Mouse (Mus musculus): ENCODE measurements at regions not wholly inside any gene's neighbourhood (a gene's known extent, or its start where the extent isn't known, plus 50 kb on each side); places are given as distances from the start of the nearest gene placed in this dataset.

- H3K9ac ChIP-seq (ENCODE audit: low read depth, low read length), result no peak overlapping the region
- no peak for TF ChIP-seq CTCF (IDR thresholded peaks at IDR 0.05; ENCODE audit: low read depth)
These were observed 137.6 kb upstream of the Dnajc24 start for GRCm38 (mm10) chr2:106140931-106141330.

GRCm38 (mm10) chr2:106101002-106101401 is 97.7 kb upstream of the Dnajc24 start:
- Histone ChIP-seq H3K4me3 (ENCODE audit: low read depth, low read length) (no peak overlapping the region), H3K4me1 (replicated peaks; ENCODE audit: control insufficient read depth, insufficient read depth, low read length) (no peaks in the 10 kb centered on the region), H3K9ac (ENCODE audit: low read depth, low read length) (no peak overlapping the region), H3K4me2 (replicated peaks; ENCODE audit: low read depth) (no peak overlapping the region), H3K27ac (ENCODE audit: low read depth, low read length) (no peak overlapping the region), H3K9me3 (ENCODE audit: control insufficient read depth) (no peaks in the 10 kb centered on the region), H3K27me3 (replicated peaks; ENCODE audit: control insufficient read depth, insufficient read depth, low read length) (no peaks in the 10 kb centered on the region), H3K36me3 (ENCODE audit: control insufficient read depth, insufficient read depth) (no peaks in the 10 kb centered on the region)
- no peak for ATAC-seq
- TF ChIP-seq CTCF (IDR thresholded peaks at IDR 0.05; ENCODE audit: low read depth), result no peak
- 85% methylated on average over 2 of the region's 2 CpGs for WGBS

More at GRCm38 (mm10) chr2:106140931-106141330, 137.6 kb upstream of the Dnajc24 start:
- Histone ChIP-seq H3K4me2 (replicated peaks; ENCODE audit: low read depth) (no peak overlapping the region), H3K27ac (ENCODE audit: low read depth, low read length) (no peak overlapping the region), H3K4me1 (replicated peaks; ENCODE audit: control insufficient read depth, insufficient read depth, low read length) (no peaks in the 10 kb centered on the region), H3K36me3 (ENCODE audit: control insufficient read depth, insufficient read depth) (no peaks in the 10 kb centered on the region), H3K27me3 (replicated peaks; ENCODE audit: control insufficient read depth, insufficient read depth, low read length) (no peaks in the 10 kb centered on the region), H3K9me3 (ENCODE audit: control insufficient read depth) (no peaks in the 10 kb centered on the region), H3K4me3 (ENCODE audit: low read depth, low read length) (no peak overlapping the region)
- 91% methylated on average over 5 of the region's 5 CpGs for WGBS
- ATAC-seq, result no peak

GRCm38 (mm10) chr2:106086121-106086520 is 82.8 kb upstream of the Dnajc24 start:
- no peaks in the 10 kb centered on the region for H3K27me3 ChIP-seq (replicated peaks; ENCODE audit: control insufficient read depth, insufficient read depth, low read length)

GRCm38 (mm10) chr2:106083801-106084800 is 80.8 kb upstream of the Dnajc24 start:
- Histone ChIP-seq H3K27me3 (replicated peaks; ENCODE audit: control insufficient read depth, insufficient read depth, low read length) (no peaks in the 10 kb centered on the region), H3K9ac (ENCODE audit: low read depth, low read length) (no peak overlapping the region), H3K4me1 (replicated peaks; ENCODE audit: control insufficient read depth, insufficient read depth, low read length) (no peaks in the 10 kb centered on the region), H3K27ac (ENCODE audit: low read depth, low read length) (no peak overlapping the region), H3K9me3 (ENCODE audit: control insufficient read depth) (no peaks in the 10 kb centered on the region), H3K4me2 (replicated peaks; ENCODE audit: low read depth) (no peak overlapping the region), H3K4me3 (ENCODE audit: low read depth, low read length) (no peak overlapping the region), H3K36me3 (ENCODE audit: control insufficient read depth, insufficient read depth) (no peaks in the 10 kb centered on the region)
- no peak for TF ChIP-seq CTCF (IDR thresholded peaks at IDR 0.05; ENCODE audit: low read depth)
- WGBS, result 45% methylated on average over 11 of the region's 11 CpGs
- ATAC-seq, result no peak

More at GRCm38 (mm10) chr2:106086121-106086520, 82.8 kb upstream of the Dnajc24 start:
- no peak overlapping the region for H3K4me3 ChIP-seq (ENCODE audit: low read depth, low read length)
- H3K4me1 ChIP-seq (replicated peaks; ENCODE audit: control insufficient read depth, insufficient read depth, low read length), result no peaks in the 10 kb centered on the region
- no peak overlapping the region for H3K4me2 ChIP-seq (replicated peaks; ENCODE audit: low read depth)
- no peaks in the 10 kb centered on the region for H3K9me3 ChIP-seq (ENCODE audit: control insufficient read depth)
- ATAC-seq, result no peak
- WGBS, result 56% methylated on average over 8 of the region's 8 CpGs
- no peak overlapping the region for H3K9ac ChIP-seq (ENCODE audit: low read depth, low read length)
- no peak for TF ChIP-seq CTCF (IDR thresholded peaks at IDR 0.05; ENCODE audit: low read depth)
- H3K27ac ChIP-seq (ENCODE audit: low read depth, low read length), result no peak overlapping the region
- H3K36me3 ChIP-seq (ENCODE audit: control insufficient read depth, insufficient read depth), result no peaks in the 10 kb centered on the region

- ATAC-seq, result no peak
- 63% methylated on average over 8 of the region's 8 CpGs for WGBS
- no peak for TF ChIP-seq CTCF (IDR thresholded peaks at IDR 0.05; ENCODE audit: low read depth)
These were observed 79.7 kb upstream of the Dnajc24 start for GRCm38 (mm10) chr2:106083001-106083400.

GRCm38 (mm10) chr2:106081951-106082350 is 78.6 kb upstream of the Dnajc24 start:
- Histone ChIP-seq H3K4me2 (replicated peaks; ENCODE audit: low read depth) (no peak overlapping the region), H3K27me3 (replicated peaks; ENCODE audit: control insufficient read depth, insufficient read depth, low read length) (no peaks in the 10 kb centered on the region), H3K9ac (ENCODE audit: low read depth, low read length) (no peak overlapping the region), H3K4me3 (ENCODE audit: low read depth, low read length) (no peak overlapping the region), H3K4me1 (replicated peaks; ENCODE audit: control insufficient read depth, insufficient read depth, low read length) (no peaks in the 10 kb centered on the region), H3K36me3 (ENCODE audit: control insufficient read depth, insufficient read depth) (no peaks in the 10 kb centered on the region), H3K27ac (ENCODE audit: low read depth, low read length) (no peak overlapping the region), H3K9me3 (ENCODE audit: control insufficient read depth) (no peaks in the 10 kb centered on the region)
- peak; percentile 86 for TF ChIP-seq CTCF (IDR thresholded peaks at IDR 0.05; ENCODE audit: low read depth)
- WGBS, result 4% methylated on average over 7 of the region's 7 CpGs
- ATAC-seq, result no peak

More at GRCm38 (mm10) chr2:106083001-106083400, 79.7 kb upstream of the Dnajc24 start:
- H3K4me1 ChIP-seq (replicated peaks; ENCODE audit: control insufficient read depth, insufficient read depth, low read length), result no peaks in the 10 kb centered on the region
- H3K27me3 ChIP-seq (replicated peaks; ENCODE audit: control insufficient read depth, insufficient read depth, low read length), result no peaks in the 10 kb centered on the region
- no peaks in the 10 kb centered on the region for H3K36me3 ChIP-seq (ENCODE audit: control insufficient read depth, insufficient read depth)
- H3K4me2 ChIP-seq (replicated peaks; ENCODE audit: low read depth), result no peak overlapping the region
- H3K4me3 ChIP-seq (ENCODE audit: low read depth, low read length), result no peak overlapping the region
- H3K27ac ChIP-seq (ENCODE audit: low read depth, low read length), result no peak overlapping the region
- no peak overlapping the region for H3K9ac ChIP-seq (ENCODE audit: low read depth, low read length)
- H3K9me3 ChIP-seq (ENCODE audit: control insufficient read depth), result no peaks in the 10 kb centered on the region

Measured in intestine, postnatal 0 days (tissue).